In genomic region chr5:140962945-140963344, GRCm38 (mm10) we compare ENCODE assay signal across 8 mouse cellular contexts. TPM values are rescaled to one million over a fixed set of nuclear protein-coding genes. Genes with fewer than 3 reads are reported as not detected.
DNase-seq lines count a peak whose midpoint lies in the region; ATAC-seq and TF ChIP-seq lines count a peak whose summit lies in the region.

No protein-coding gene starts in this region.

- peak; percentile 61 for DNase-seq in hindbrain, embryonic 11.5 days (ENCODE audit: low spot score)
- peak; percentile 73 for DNase-seq in R1 (ENCODE audit: low read depth, low spot score)
- DNase-seq in kidney, adult 8-10 months, result peak; percentile 66 to 82
- DNase-seq in liver, embryonic 11.5 days (ENCODE audit: low spot score), result peak; percentile 40
- DNase-seq in right cerebral cortex, adult 18-20 months, result peak; percentile 39

- no peaks in the 10 kb centered on the region for H3K9me3 ChIP-seq in hindbrain, embryonic 11.5 days (ENCODE audit: control insufficient read depth, low read length)
- H3K9me3 ChIP-seq in hindbrain, embryonic 12.5 days (replicated peaks), result no peaks in the 10 kb centered on the region
- no peaks in the 10 kb centered on the region for H3K9me3 ChIP-seq in liver, embryonic 11.5 days (ENCODE audit: control insufficient read depth, low read length)

- peak; percentile 56 for TF ChIP-seq CTCF in cortical plate, adult 2 months (IDR thresholded peaks at IDR 0.05; ENCODE audit: extremely low read depth, insufficient read depth, low read length)

- H3K27me3 ChIP-seq in hindbrain, embryonic 11.5 days (ENCODE audit: control insufficient read depth, insufficient read depth, low read length), result no peaks in the 10 kb centered on the region
- H3K27me3 ChIP-seq in hindbrain, embryonic 12.5 days, result no peaks in the 10 kb centered on the region
- no peaks in the 10 kb centered on the region for H3K27me3 ChIP-seq in liver, embryonic 11.5 days (replicated peaks; ENCODE audit: control insufficient read depth, insufficient read depth, low read length)

- no peak overlapping the region for H3K4me2 ChIP-seq in hindbrain, embryonic 11.5 days (replicated peaks; ENCODE audit: low read depth, low read length)
- no peak overlapping the region for H3K4me2 ChIP-seq in hindbrain, embryonic 12.5 days (replicated peaks)
- no peak overlapping the region for H3K4me2 ChIP-seq in liver, embryonic 11.5 days

- H3K27ac ChIP-seq in hindbrain, embryonic 11.5 days (ENCODE audit: low read depth, low read length), result no peak overlapping the region
- no peak overlapping the region for H3K27ac ChIP-seq in hindbrain, embryonic 12.5 days
- H3K27ac ChIP-seq in cortical plate, adult 2 months (ENCODE audit: insufficient read depth, low read length), result no peak overlapping the region
- no peak overlapping the region for H3K27ac ChIP-seq in liver, embryonic 11.5 days (ENCODE audit: low read depth, low read length)

- no peak overlapping the region for H3K9ac ChIP-seq in hindbrain, embryonic 11.5 days (ENCODE audit: low read depth, low read length)
- no peak overlapping the region for H3K9ac ChIP-seq in hindbrain, embryonic 12.5 days
- H3K9ac ChIP-seq in liver, embryonic 11.5 days (ENCODE audit: low read depth, low read length), result no peak overlapping the region

- no peak overlapping the region for H3K4me3 ChIP-seq in hindbrain, embryonic 11.5 days (ENCODE audit: low read depth, low read length)
- no peak overlapping the region for H3K4me3 ChIP-seq in hindbrain, embryonic 12.5 days
- H3K4me3 ChIP-seq in cortical plate, adult 2 months (ENCODE audit: insufficient read depth, low read length), result no peak overlapping the region
- no peak overlapping the region for H3K4me3 ChIP-seq in liver, embryonic 11.5 days (ENCODE audit: low read depth, low read length)

- H3K4me1 ChIP-seq in hindbrain, embryonic 11.5 days (replicated peaks; ENCODE audit: control insufficient read depth, insufficient read depth, low read length), result no peaks in the 10 kb centered on the region
- H3K4me1 ChIP-seq in hindbrain, embryonic 12.5 days, result no peaks in the 10 kb centered on the region
- H3K4me1 ChIP-seq in cortical plate, adult 2 months (ENCODE audit: control insufficient read depth, insufficient read depth, low read length), result no peaks in the 10 kb centered on the region
- H3K4me1 ChIP-seq in liver, embryonic 11.5 days (replicated peaks; ENCODE audit: control insufficient read depth, insufficient read depth, low read length), result no peaks in the 10 kb centered on the region

- TF ChIP-seq POLR2A in cortical plate, adult 2 months (IDR thresholded peaks at IDR 0.05; ENCODE audit: extremely low read depth, insufficient read depth, low read length), result no peak

- no peak for ATAC-seq in hindbrain, embryonic 11.5 days (ENCODE audit: low FRiP score)
- no peak for ATAC-seq in hindbrain, embryonic 12.5 days (ENCODE audit: low FRiP score)
- no peak for ATAC-seq in liver, embryonic 11.5 days (replicated peaks; ENCODE audit: low FRiP score)
- no peak for ATAC-seq in monocyte, adult 5-6 weeks (replicated peaks; ENCODE audit: insufficient number of reproducible peaks, low FRiP score, low TSS enrichment, poor library complexity, severe bottlenecking)

- 40% methylated on average over 9 of the region's 9 CpGs for WGBS in hindbrain, embryonic 11.5 days
- 40% methylated on average over 9 of the region's 9 CpGs for WGBS in hindbrain, embryonic 12.5 days
- WGBS in liver, embryonic 11.5 days, result 28% methylated on average over 9 of the region's 9 CpGs

- no peaks in the 10 kb centered on the region for H3K36me3 ChIP-seq in hindbrain, embryonic 11.5 days (ENCODE audit: control insufficient read depth, insufficient read depth, low read length)
- no peaks in the 10 kb centered on the region for H3K36me3 ChIP-seq in hindbrain, embryonic 12.5 days
- no peaks in the 10 kb centered on the region for H3K36me3 ChIP-seq in liver, embryonic 11.5 days (ENCODE audit: control insufficient read depth, insufficient read depth, low read length)

RNA-seq across cellular contexts. Expression of gene Card11, which starts 37.4 kb away (rescaled TPM):
- polyA plus RNA-seq in hindbrain, embryonic 11.5 days (2014; fragmentation: Nextera tagmentation; extraction: Ambion mirVana), result 0.14 TPM in 1 of 2 replicates, not detected in the other
- polyA plus RNA-seq in hindbrain, embryonic 12.5 days (2016; fragmentation: Nextera tagmentation; extraction: Ambion mirVana), result not detected in 2 replicates
- polyA plus RNA-seq in cortical plate, adult 2 months (2012; rRNA removed), result 0.19 and 0.33 TPM in 2 replicates
- 0.22 and 0.29 TPM in 2 replicates for polyA plus RNA-seq in liver, embryonic 11.5 days (2014; fragmentation: Nextera tagmentation; extraction: Ambion mirVana)
- total RNA-seq in monocyte, adult 5-6 weeks (2017), result 11.4 to 48.3 TPM (median 21.1 TPM) in 3 replicates
